ENCODE assay signal across 7 mouse cellular contexts in the genomic region with DNA sequence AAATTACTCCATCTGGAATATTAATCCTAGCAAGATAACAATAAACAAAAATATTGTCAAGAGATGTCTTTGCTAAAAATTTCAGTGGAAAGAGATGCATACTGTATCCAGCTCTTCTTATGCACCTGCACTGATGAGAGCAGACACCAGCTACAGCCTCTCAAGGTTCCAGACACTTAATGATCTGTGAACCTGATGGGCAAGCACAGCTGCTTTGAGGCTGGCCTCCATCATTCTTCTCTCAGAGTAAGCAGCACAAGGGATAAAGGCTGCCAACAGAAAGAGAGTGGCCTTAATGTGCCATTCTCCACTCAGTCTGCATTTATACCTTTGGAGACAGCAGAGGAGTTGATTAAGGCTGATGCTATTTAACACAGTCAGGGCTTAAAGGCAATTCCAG.
ATAC-seq and TF ChIP-seq lines count a peak whose summit lies in the region.
"Had no signal": no experiment of that assay in that cellular context is flagged by ENCODE, and none has a peak within 500 bp of the region (broad histone marks: within the 10 kb centered on the region; RNA-seq: fewer than 3 reads in every experiment).

No protein-coding gene starts in this region.

- H3K79me2 ChIP-seq in myocyte (ENCODE audit: control insufficient read depth, insufficient read depth) = no peaks in the 10 kb centered on the region

- no peak overlapping the region for H3K4me3 ChIP-seq in myocyte

- no peaks in the 10 kb centered on the region for H3K36me3 ChIP-seq in myocyte (ENCODE audit: control insufficient read depth, insufficient read depth)
- H3K36me3 ChIP-seq: G1E had no signal

- TF ChIP-seq POLR2A in myocyte (IDR thresholded peaks at IDR 0.05; ENCODE audit: insufficient read length, low read depth) = no peak

- ATAC-seq in erythroid progenitor cell, adult 5-6 weeks (replicated peaks; ENCODE audit: low FRiP score, poor library complexity, severe bottlenecking) = no peak
- ATAC-seq: activated CD4-positive, CD25-positive, alpha-beta regulatory T cell, adult 4 months; CD4-positive, CD25-positive, alpha-beta regulatory T cell, adult 4 months; Patski had no signal

- H3ac ChIP-seq in myocyte (ENCODE audit: control insufficient read depth, insufficient read length) = no peak overlapping the region

- H3K27me3 ChIP-seq in myocyte (ENCODE audit: control insufficient read depth, insufficient read depth, insufficient read length) = no peaks in the 10 kb centered on the region
- H3K27me3 ChIP-seq: CH12.LX, Patski had no signal

- H3K4me2 ChIP-seq in myocyte (ENCODE audit: low read depth) = no peak overlapping the region

TF ChIP-seq in myocyte, 11 proteins besides CTCF, POLR2A, EP300 and RAD21:
- TF ChIP-seq MYOD1 (IDR thresholded peaks at IDR 0.05; ENCODE audit: control insufficient read depth in 1 of 3, insufficient read length in 2 of 3, low read depth in 2 of 3) (peak; percentile 9 to 78 (median 53)), MAX (IDR thresholded peaks at IDR 0.05; ENCODE audit: low read depth) (no peak), USF1 (IDR thresholded peaks at IDR 0.05; ENCODE audit: low read depth) (no peak), SRF (IDR thresholded peaks at IDR 0.05; ENCODE audit: control insufficient read depth, insufficient read length, low read depth) (no peak), CEBPB (IDR thresholded peaks at IDR 0.05; ENCODE audit: insufficient read depth, poor library complexity, severe bottlenecking) (no peak), TCF12 (IDR thresholded peaks at IDR 0.05; ENCODE audit: insufficient read depth, poor library complexity, severe bottlenecking) (no peak), REST (IDR thresholded peaks at IDR 0.05; ENCODE audit: insufficient read depth, insufficient read length) (no peak), MYOG (IDR thresholded peaks at IDR 0.05; ENCODE audit: control insufficient read depth in 1 of 3, insufficient read depth in 1 of 3, insufficient read length in 2 of 3, low read depth in 2 of 3) (no peak), E2F4 (IDR thresholded peaks at IDR 0.05; ENCODE audit: insufficient read depth) (no peak)
TF ChIP-seq in myocyte: peak in this region for 1.
